ENCODE assay signal across 23 mouse cellular contexts in genomic region chr1:184750114-184750664, GRCm38 (mm10). TPM values are rescaled to one million over a fixed set of nuclear protein-coding genes. Genes with fewer than 3 reads are reported as not detected.
DNase-seq lines count a peak whose midpoint lies in the region; ATAC-seq and TF ChIP-seq lines count a peak whose summit lies in the region.
"Had no signal": no experiment of that assay in that cellular context is flagged by ENCODE, and none has a peak within 500 bp of the region (broad histone marks: within the 10 kb centered on the region; RNA-seq: fewer than 3 reads in every experiment).

No protein-coding gene starts in this region.

- no peak for DNase-seq in heart, postnatal 0 days (ENCODE audit: low spot score)
- DNase-seq in heart, embryonic 10.5 days (ENCODE audit: low spot score): no peak
- peak; percentile 36 for DNase-seq in kidney, postnatal 14 days
- peak; percentile 55 for DNase-seq in lung, postnatal 10 days
- DNase-seq in lung, postnatal 14 days: no peak
- no peak for DNase-seq in cerebellum, adult 9-10 months
- DNase-seq: adrenal gland, postnatal 14 days; cerebellum, adult 2 months; cerebellum, postnatal 14 days; embryo, embryonic 11 days; gastrocnemius, adult 2 months; gastrocnemius, postnatal 25 days; heart, postnatal 4 days had no signal

- H3K4me1 ChIP-seq in heart, postnatal 0 days (ENCODE audit: control insufficient read depth, insufficient read depth): no peaks in the 10 kb centered on the region; the same call in 1 of the 2 replicates
- H3K4me1 ChIP-seq in heart, embryonic 10.5 days: 0 out of 2 replicates have a peak, but pooled peaks cover 3% of the 10 kb centered on the region
- H3K4me1 ChIP-seq in kidney, embryonic 14.5 days (ENCODE audit: control insufficient read depth, insufficient read depth, low read length): 0 out of 2 replicates have a peak, but pooled peaks cover 2% of the 10 kb centered on the region
- H3K4me1 ChIP-seq: embryonic facial prominence, embryonic 15.5 days; forebrain, embryonic 10.5 days had no signal

- no peak for ATAC-seq in heart, postnatal 0 days (ENCODE audit: insufficient read depth, low read depth)
- no peak for ATAC-seq in kidney, embryonic 14.5 days (ENCODE audit: low FRiP score, low TSS enrichment)
- ATAC-seq: activated CD4-positive, CD25-positive, alpha-beta regulatory T cell, adult 4 months; forebrain, embryonic 14.5 days; hindbrain, embryonic 16.5 days; Patski had no signal

- H3K4me3 ChIP-seq in heart, postnatal 0 days (ENCODE audit: low read depth, low read length): no peak overlapping the region
- no peak overlapping the region for H3K4me3 ChIP-seq in heart, embryonic 10.5 days
- H3K4me3 ChIP-seq in kidney, embryonic 14.5 days (ENCODE audit: low read length): no peak overlapping the region
- H3K4me3 ChIP-seq: embryonic facial prominence, embryonic 15.5 days; erythroblast, embryonic 14.5 days; forebrain, embryonic 10.5 days; gastrocnemius, adult 2 months; heart, embryonic 12.5 days; hindbrain, embryonic 12.5 days had no signal

- H3K36me3 ChIP-seq in heart, postnatal 0 days (replicated peaks; ENCODE audit: control insufficient read depth, insufficient read depth, low read length): no peaks in the 10 kb centered on the region
- no peaks in the 10 kb centered on the region for H3K36me3 ChIP-seq in heart, embryonic 10.5 days
- H3K36me3 ChIP-seq in kidney, embryonic 14.5 days (ENCODE audit: control insufficient read depth, insufficient read depth, low read length): no peaks in the 10 kb centered on the region
- H3K36me3 ChIP-seq: embryonic facial prominence, embryonic 15.5 days; forebrain, embryonic 10.5 days; heart, embryonic 12.5 days; hindbrain, embryonic 12.5 days had no signal

- no peak for TF ChIP-seq EP300 in heart, postnatal 0 days (IDR thresholded peaks at IDR 0.05; ENCODE audit: low read depth)

- no peaks in the 10 kb centered on the region for H3K9me3 ChIP-seq in heart, postnatal 0 days (replicated peaks; ENCODE audit: control insufficient read depth, low read length)
- no peaks in the 10 kb centered on the region for H3K9me3 ChIP-seq in heart, embryonic 10.5 days
- no peaks in the 10 kb centered on the region for H3K9me3 ChIP-seq in kidney, embryonic 14.5 days (ENCODE audit: control insufficient read depth, low read length)
- H3K9me3 ChIP-seq: embryonic facial prominence, embryonic 15.5 days; forebrain, embryonic 10.5 days; heart, embryonic 12.5 days; hindbrain, embryonic 12.5 days had no signal

- 61% methylated on average over 11 of the region's 11 CpGs for WGBS in heart, postnatal 0 days
- 81% methylated on average over 11 of the region's 11 CpGs for WGBS in heart, embryonic 10.5 days
- WGBS in kidney, embryonic 14.5 days: 57% methylated on average over 11 of the region's 11 CpGs

- TF ChIP-seq CTCF in heart, postnatal 0 days (IDR thresholded peaks at IDR 0.05; ENCODE audit: low read depth): no peak

- H3K9ac ChIP-seq in heart, postnatal 0 days (replicated peaks; ENCODE audit: low read depth, low read length): no peak overlapping the region
- no peak overlapping the region for H3K9ac ChIP-seq in kidney, embryonic 14.5 days (ENCODE audit: low read depth, low read length)
- H3K9ac ChIP-seq: embryonic facial prominence, embryonic 15.5 days; heart, embryonic 12.5 days; hindbrain, embryonic 12.5 days had no signal

- H3K27me3 ChIP-seq in heart, postnatal 0 days (ENCODE audit: control insufficient read depth, insufficient read depth, low read length): no peaks in the 10 kb centered on the region
- H3K27me3 ChIP-seq in heart, embryonic 10.5 days (ENCODE audit: insufficient read depth, poor library complexity, severe bottlenecking): no peaks in the 10 kb centered on the region
- no peaks in the 10 kb centered on the region for H3K27me3 ChIP-seq in kidney, embryonic 14.5 days (ENCODE audit: control insufficient read depth, insufficient read depth, low read length)
- H3K27me3 ChIP-seq: embryonic facial prominence, embryonic 15.5 days; heart, embryonic 12.5 days; Patski had no signal

- H3K27ac ChIP-seq in heart, postnatal 0 days (ENCODE audit: low read depth): peak overlapping the region; percentile 1; the same call in 1 of the 2 replicates
- no peak overlapping the region for H3K27ac ChIP-seq in heart, embryonic 10.5 days
- H3K27ac ChIP-seq in kidney, embryonic 14.5 days (ENCODE audit: low read depth, low read length): no peak overlapping the region
- H3K27ac ChIP-seq: embryonic facial prominence, embryonic 15.5 days; forebrain, embryonic 10.5 days; hindbrain, embryonic 12.5 days had no signal

- no peak overlapping the region for H3K4me2 ChIP-seq in heart, postnatal 0 days (ENCODE audit: low read depth, low read length)
- H3K4me2 ChIP-seq in kidney, embryonic 14.5 days (replicated peaks; ENCODE audit: low read depth, low read length): no peak overlapping the region
- H3K4me2 ChIP-seq: embryonic facial prominence, embryonic 15.5 days; heart, embryonic 12.5 days; hindbrain, embryonic 12.5 days had no signal

RNA-seq across cellular contexts. Expression of gene Hlx, which starts 17.8 kb away (rescaled TPM):
- 7.0 and 14.0 TPM in 2 replicates for total RNA-seq in heart, postnatal 0 days (2014; rRNA removed; ENCODE audit: low replicate concordance)
- 8.1 and 10.0 TPM in 2 replicates for polyA plus RNA-seq in heart, postnatal 0 days (2015; fragmentation: Nextera tagmentation; extraction: Ambion mirVana)
- 3.1 and 19.4 TPM in 2 replicates for polyA plus RNA-seq in heart, embryonic 10.5 days (2016; fragmentation: Nextera tagmentation; extraction: Ambion mirVana)
- 6.9 and 8.0 TPM in 2 replicates for polyA plus RNA-seq in kidney, embryonic 14.5 days (2014; fragmentation: Nextera tagmentation; extraction: Ambion mirVana)
- polyA plus RNA-seq: activated CD4-positive, CD25-positive, alpha-beta regulatory T cell, adult 4 months had no signal

Comparison
In these comparisons a context has a peak if more than half of its experiments do, and no peak if none do; other contexts are left out.
1. DNase-seq: peak in kidney, postnatal 14 days (single experiment) and lung, postnatal 10 days (single experiment); none in heart, postnatal 0 days (single experiment), heart, embryonic 10.5 days (single experiment), lung, postnatal 14 days (single experiment) and cerebellum, adult 9-10 months (single experiment).